Mouse (Mus musculus): ENCODE measurements around the gene Igfbp5. TPM values are rescaled to one million over a fixed set of nuclear protein-coding genes. Genes with fewer than 3 reads are reported as not detected.

Igfbp5 gene
- total RNA-seq, 2 experiments from 2014 or later = 76.0 to 83.6 TPM

DNA sequence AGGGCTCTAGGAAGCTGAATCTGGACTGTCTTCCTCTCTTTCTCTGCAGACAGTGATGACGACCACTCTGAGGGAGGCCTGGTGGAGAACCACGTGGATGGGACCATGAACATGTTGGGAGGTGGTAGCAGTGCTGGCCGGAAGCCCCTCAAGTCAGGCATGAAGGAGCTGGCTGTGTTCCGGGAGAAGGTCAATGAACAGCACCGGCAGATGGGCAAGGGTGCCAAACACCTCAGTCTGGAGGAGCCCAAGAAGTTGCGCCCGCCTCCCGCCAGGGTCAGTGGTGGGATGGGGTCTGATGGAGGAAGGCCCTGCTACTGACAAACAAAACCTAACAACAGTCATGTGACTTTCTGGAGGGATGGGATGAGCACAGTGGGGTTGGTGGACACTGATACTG, 25.6 kb downstream of the Igfbp5 start:
- no peak for DNase-seq (ENCODE audit: low spot score in 2 of 2)

- DNase-seq (ENCODE audit: low spot score in 2 of 2) = no peak
Measured at GRCm38 (mm10) chr1:72847849-72848380, 26.8 kb downstream of the Igfbp5 start.

GRCm38 (mm10) chr1:72844675-72845074, 30.0 kb downstream of the Igfbp5 start:
- no peak for DNase-seq (ENCODE audit: low spot score in 2 of 2)

DNA sequence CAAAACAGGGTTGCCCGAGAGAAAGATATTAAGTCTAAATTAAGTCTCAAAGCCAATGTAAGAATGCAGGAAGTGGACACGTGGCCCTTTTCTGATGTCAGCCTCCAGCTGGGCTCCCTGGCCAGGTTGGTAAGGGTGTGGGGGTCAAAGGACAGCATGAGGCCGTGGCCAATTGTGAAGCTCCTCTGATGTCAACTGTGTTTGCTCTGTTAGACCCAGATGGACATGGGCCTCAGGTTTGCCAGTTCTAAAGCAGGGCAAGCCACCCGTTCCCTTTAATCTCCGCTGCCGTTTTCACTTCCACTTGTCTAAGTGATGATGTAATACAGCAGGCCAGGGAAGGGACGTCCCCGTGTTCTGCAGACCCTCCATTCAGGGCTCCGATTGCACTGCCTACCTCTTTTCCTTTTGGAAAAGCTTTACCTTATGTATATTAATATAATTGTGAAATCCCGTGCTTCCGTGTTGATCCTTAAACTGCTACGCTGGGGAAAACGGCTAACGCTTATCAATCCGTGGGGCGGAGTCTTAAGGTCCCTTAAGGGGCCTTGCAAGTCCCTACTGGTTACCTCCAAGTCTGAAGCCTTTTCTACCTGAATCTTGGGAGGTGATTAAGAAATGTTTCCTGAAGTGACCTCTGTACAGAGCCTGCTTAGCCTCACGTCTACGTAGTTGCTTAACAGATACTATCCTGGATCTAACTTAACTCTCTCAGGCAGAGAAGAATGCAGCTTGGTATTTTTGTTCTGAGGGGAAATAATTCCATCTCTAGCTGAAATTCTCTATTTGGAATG, 31.8 kb downstream of the Igfbp5 start:
- no peak for DNase-seq (ENCODE audit: low spot score in 2 of 2)

DNA sequence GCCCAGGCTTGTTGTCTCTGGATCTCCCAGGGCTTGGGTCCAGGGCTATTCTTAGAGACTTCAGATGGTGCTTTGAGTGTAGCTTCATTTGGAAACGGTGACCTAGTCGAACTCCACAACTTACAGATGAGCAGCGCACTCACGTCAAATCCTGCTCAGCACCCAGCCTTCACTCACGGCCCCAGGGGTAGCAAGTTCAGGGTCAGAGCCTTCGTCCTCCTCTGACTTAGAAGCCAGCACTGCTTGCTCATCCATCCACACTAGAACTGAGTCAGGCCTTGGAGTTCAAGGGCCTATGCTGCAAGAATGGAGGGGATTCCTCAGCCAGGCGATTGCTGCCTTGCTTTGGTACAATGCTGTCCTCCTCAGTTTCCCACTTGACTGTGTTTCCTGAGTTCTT, 34.9 kb downstream of the Igfbp5 start:
- DNase-seq (ENCODE audit: low spot score in 2 of 2) = no peak

DNA sequence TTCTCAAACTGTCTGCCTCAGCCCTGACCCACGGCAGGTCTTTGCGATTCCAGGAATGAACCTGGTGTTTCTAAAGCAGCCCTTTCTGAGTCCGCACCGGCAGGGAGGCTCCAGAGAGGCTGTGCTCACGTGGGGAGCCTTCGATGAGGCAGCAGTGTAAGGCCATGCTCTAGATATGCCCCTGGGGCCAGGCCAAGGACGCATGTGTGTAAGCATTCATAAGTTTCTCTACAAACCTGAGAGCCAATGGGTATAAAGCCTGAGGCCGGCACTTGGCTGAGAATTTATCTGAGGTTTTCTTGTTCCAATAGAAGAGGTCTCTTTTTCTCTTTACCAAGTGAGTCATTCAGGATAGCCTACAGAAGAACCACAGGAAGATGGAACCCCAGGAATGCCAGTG, 35.3 kb downstream of the Igfbp5 start:
- DNase-seq (ENCODE audit: low spot score in 2 of 2) = no peak

GRCm38 (mm10) chr1:72833563-72833962, 41.1 kb downstream of the Igfbp5 start:
- DNase-seq (ENCODE audit: low spot score in 2 of 2) = no peak

- no peak for DNase-seq (ENCODE audit: low spot score in 2 of 2)
Measured at GRCm38 (mm10) chr1:72832715-72833153, 42.0 kb downstream of the Igfbp5 start.

DNA sequence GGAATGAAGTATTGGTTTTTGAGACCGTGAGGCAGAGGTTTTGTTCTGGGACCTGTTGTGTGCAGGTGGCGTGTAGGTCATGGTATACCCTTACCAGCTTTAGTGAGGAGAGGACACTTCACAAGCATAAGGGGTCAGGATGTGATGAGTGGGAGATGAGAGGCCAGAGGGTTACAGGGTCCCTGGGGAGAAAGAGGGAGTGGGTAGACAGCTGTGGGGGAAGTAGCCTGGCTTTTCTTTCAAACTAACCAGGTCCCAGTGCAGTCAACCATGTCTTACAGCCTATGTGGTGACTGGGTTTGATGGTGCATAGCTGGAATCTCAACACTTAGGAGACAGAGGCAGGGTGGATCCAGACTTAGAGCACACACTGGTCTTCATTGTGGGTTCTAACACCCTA, 44.2 kb downstream of the Igfbp5 start:
- DNase-seq (ENCODE audit: low spot score in 2 of 2) = no peak

- DNase-seq (ENCODE audit: low spot score in 2 of 2) = no peak
Measured at GRCm38 (mm10) chr1:72828843-72829242, 45.8 kb downstream of the Igfbp5 start.

- DNase-seq (ENCODE audit: low spot score in 2 of 2) = no peak
Measured at GRCm38 (mm10) chr1:72827411-72828315, 47.0 kb downstream of the Igfbp5 start.

- no peak for DNase-seq (ENCODE audit: low spot score in 2 of 2)
Measured at GRCm38 (mm10) chr1:72826931-72827330, 47.8 kb downstream of the Igfbp5 start.

DNA sequence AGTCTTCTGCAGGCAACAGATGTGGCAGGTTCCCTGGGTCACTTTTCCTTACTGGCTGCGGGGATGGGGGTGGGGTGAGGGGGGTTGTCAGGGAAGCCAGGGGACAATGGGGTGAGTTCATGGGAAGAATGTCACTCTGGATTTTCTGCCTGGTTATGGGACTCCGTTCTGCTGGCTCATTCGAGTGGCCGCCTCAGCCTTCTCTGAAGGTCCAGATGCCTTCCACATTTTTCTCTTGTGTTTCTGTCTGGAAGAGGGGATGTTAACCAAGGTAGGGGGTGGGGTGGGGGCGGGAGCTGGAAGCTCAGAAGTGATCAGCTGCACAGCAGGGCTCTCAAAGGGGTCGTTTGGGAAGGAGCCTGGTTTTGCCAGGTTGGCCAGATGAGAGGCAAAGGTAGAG, 48.2 kb downstream of the Igfbp5 start:
- no peak for DNase-seq (ENCODE audit: low spot score in 2 of 2)

DNA sequence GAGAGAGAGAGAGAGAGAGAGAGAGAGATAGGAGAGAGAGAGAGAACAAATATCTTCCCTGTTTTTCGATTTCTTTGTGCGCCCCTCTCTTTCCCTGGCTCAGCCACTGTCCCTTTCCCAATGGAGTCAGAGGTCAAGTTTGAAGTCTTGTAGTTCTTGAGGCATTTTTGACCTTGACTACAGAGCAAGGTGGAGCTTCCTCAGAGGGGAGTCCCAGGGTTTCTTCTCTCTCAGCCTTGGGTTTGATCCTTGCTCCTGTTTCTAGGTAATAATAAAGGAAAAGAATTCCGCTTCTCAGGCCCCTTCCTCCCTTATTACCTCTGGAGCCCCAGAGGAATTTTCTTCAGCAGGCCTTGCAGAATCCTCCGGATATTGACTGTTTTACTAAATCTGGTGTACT, 48.8 kb downstream of the Igfbp5 start:
- no peak for DNase-seq (ENCODE audit: low spot score in 2 of 2)

GRCm38 (mm10) chr1:72825286-72825685, 49.4 kb downstream of the Igfbp5 start:
- DNase-seq (ENCODE audit: low spot score in 2 of 2) = no peak

DNA sequence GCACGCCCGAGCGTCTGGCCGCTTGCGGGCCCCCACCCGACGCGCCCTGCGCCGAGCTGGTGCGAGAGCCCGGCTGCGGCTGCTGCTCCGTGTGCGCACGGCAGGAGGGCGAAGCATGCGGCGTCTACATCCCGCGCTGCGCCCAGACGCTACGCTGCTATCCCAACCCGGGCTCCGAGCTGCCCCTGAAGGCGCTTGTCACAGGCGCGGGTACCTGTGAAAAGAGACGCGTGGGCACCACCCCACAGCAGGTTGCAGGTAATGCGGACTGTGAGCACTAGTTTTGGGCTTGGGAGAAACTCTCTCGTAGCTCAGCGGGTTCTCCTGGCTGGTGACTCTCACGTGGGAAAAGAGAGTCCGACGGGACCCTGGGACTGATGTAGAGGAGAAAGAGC, 50.0 kb downstream of the Igfbp5 start:
- DNase-seq (ENCODE audit: low spot score in 2 of 2) = no peak

DNA sequence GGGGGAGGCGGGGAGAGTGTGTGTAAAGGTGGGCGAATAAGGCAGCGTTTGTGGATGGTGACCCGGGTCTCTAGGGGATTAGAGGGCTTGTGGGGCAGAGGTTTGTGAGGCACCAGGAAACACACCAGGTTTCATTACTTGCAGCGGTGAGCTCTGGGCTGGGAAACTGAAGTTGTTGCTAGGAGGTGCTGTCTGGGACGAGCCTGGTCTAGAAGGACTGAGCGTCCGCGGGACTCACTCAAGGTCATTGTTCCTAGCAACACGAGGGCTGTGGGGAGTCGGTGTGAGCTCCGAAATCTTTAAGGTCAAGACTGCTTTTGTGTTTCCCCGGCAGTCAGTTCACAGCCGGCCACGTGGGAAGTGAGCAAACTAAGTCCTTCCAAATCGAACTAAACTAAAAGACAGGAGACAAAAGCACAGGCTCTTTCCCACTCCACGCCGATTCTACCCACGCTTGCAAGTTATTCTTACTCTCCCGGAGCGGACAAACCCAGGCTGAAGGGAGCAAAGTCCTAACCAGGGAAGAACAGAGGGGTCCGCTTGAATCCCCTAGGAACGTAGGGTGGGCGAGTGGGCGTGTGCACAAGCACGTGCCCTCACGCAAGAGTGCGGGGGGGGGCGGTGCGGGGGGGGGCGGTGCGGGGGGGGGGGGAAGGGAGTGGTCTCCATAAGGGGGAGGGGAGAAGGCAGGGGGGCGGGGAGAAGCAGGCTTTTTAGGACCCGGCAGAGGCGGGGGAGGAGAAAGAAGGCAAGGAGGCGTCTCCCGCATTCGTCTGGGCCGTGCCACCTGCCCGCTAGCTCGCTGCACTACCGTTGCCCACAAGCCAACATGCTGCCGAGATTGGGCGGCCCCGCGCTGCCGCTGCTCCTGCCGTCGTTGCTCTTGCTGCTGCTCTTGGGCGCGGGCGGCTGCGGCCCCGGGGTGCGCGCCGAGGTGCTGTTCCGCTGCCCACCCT, 50.7 kb downstream of the Igfbp5 start, which contains the start of gene Igfbp2:
TSS of gene Igfbp2 (plus strand) at position 753 of the 956 bp plus-strand sequence.
- DNase-seq (ENCODE audit: low spot score in 2 of 2) = peak; percentile 56 to 65

DNA sequence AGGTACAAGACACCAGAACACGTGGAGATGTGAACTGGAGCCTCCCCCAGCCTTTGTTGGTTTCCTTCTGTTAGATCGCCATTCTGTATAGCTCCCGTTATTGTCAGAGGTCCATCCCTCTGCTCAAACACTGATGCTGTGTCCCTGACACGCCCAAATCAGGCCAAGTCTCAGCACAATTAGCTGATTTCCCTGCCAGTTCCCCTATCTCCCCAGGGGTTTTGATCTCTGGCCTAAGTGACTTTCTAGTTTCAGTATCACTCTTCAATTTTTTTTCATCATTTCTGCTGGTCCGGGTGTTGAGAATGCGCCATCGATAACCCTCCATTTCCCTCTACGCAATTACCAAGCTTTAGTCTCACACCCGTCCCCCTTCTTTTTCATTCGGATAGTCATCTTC, 51.8 kb downstream of the Igfbp5 start:
- no peak for DNase-seq (ENCODE audit: low spot score in 2 of 2)

- DNase-seq (ENCODE audit: low spot score in 2 of 2) = no peak
Measured at GRCm38 (mm10) chr1:72819995-72820394, 54.7 kb downstream of the Igfbp5 start.

GRCm38 (mm10) chr1:72815616-72816015, 59.1 kb downstream of the Igfbp5 start:
- no peak for DNase-seq (ENCODE audit: low spot score in 2 of 2)

DNA sequence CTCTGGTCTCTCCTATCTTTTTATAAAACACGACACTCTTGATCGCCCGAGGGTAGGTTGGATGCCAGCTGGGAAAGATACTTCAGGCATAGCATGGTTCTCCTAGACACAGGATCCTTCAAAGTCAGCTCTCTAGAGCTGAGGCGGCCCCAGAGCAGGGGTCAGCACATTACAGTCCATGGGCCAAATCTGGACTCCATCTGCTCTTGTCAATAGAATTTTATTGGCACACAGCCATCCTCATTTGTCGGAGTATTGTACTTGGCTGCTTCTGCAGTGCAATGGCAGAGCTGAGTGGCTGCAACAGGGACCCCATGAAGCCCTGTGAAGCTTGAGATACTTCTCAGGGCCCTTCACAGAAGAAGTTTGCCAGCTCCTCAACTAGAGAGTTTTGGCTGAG, 59.5 kb downstream of the Igfbp5 start:
- no peak for DNase-seq (ENCODE audit: low spot score in 2 of 2)
